Mouse (Mus musculus): ENCODE measurements at regions not wholly inside any gene's neighbourhood (a gene's known extent, or its start where the extent isn't known, plus 50 kb on each side); places are given as distances from the start of the nearest gene placed in this dataset.
"Not testable (repeated sequence)": the region's sequence is repeated elsewhere in the genome, so short reads cannot be mapped to it uniquely, and the experiment has no call there.

DNA sequence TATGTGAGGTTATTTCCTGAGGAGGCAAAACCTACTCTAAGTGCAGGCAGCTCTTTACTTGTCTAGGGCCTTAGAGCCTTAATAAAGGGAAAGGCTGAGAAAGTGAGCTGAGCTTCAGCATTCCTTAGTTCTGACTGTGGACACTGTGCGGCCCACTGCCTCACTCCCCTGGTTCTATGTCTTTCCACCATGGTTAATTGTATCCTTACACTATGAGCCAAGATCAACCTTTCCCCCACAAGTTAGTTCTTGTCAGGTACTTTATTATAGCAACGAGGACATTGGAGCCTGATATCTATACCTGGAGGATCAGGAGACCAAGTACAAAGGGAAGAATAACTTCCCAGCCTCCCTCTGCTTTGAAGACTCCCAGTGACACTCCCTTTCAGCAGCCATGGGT lies 101.7 kb upstream of the Tbl1xr1 start:
- DNase-seq, result no peak

DNA sequence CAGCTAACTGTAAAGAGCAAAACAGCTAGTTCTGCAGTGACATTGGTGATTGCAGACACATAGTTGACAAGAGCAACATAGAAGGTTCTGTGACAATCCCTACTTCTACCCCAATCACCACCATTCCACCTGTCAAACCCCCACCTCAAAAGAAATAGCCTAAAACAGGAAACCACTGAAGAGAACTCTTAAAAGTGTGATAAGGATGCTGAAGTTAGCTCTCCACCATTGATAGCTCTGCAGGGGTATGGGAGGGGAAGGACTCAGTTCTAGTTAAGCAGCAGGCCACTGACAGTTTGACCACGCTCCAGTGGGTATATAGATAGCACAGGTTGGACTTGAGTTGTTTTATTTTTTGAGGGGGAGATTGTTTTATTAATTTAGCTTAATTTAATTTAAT lies 98.7 kb upstream of the Tbl1xr1 start:
- DNase-seq, result no peak

DNA sequence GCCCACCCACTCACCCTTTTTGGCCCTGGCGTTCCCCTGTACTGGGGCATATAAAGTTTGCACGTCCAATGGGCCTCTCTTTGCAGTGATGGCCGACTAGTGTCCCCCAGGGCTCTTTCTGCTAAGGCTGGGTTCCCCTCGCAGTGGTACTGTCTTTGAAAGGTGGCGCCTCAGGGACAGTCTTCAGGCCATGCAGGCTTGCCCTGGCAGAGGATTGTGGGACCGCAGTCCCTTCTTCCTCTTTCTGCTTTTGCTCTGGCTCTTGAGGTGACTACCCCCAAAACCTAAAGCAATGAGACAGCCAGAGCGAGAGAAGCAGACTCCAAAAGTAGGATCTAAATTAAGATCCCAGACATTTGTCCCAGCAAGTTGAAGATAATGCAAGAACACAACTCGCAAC lies 93.5 kb upstream of the Tbl1xr1 start:
- no peak for DNase-seq

DNA sequence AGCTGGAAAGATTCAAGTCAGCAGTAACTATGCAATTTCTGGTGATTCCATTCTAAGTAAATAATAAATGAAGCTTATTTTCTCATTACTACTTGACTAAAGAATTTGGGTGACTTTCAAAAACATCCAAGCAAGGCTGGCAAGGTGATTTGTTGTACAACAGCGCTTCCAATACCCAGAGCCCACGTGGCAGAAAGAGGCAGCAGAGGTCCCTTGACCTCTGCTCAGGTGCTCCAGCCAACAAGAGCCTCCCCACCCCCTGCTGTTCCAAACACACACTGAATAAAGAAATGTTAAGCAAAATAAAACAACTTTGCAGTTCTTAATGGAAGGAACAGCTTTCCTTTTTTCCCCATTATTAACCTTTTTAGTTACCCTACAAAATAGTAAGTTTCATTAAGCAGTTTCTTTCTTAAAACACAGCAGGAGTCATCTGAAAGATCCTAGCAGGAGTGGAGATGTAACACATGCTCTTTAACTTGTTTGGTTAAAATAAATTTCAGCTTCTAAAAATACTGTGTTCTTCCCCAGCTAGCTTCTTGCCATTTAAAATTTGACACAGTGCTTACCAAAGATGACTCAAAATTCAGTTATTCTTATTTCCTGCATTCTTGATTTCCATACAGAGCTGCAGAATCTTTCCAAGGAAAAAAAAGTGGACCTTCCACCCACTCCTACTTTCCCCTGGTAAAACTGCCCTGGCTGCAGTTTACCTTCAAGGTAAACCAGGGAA lies 92.3 kb upstream of the Tbl1xr1 start:
- DNase-seq, result no peak

DNA sequence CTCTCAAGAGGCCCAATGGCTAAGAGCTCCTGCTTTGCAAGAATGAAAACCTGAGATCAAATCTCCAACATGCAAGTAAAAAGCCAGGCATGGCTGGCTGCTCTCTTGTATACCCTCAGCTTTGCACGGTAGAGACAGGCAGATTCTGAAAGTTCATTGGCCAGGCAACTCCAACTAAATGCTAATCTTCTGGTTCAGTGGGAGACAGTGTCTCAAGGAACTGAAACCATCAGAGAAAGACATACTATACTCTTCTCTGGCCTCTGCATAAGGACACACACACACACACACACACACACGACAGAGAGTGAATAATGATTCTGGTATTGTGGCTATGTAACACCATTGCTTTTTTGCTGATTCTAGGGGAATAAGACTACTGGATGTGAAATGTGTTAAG lies 91.6 kb upstream of the Tbl1xr1 start:
- no peak for DNase-seq

DNA sequence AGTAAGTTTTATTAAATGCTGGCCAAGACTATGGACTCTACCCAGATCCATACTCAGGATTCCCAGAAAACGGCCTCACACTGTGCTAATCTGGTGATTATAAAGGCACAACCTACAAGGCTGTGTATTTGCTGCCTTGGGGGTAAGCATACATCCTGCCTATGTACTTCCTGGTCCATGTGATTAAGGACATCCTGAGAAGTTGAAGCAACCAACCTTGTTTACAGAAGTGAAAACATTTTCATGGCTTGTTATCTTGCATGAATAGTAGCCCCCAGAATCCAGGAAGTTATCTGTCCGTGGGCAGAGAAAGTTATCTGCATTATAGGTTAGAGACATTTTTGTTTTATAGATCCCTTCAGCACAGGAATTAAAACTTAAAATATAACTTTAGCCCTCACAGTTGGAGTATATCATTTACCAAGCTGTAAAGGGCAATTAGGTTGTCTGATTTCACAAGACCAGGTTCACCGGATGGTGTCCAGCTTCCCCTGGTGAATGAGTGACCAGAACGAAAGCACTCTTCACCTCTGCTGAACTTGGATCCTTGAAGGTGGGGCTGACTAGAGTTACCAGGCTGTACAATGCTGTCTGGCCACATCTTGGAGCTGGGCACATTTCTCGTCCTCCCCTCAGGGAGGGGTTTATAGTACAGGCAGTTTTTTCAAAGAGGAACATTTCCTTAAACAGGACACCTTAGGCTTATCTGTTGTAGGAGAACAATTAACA lies 90.1 kb upstream of the Tbl1xr1 start:
- no peak for DNase-seq

DNA sequence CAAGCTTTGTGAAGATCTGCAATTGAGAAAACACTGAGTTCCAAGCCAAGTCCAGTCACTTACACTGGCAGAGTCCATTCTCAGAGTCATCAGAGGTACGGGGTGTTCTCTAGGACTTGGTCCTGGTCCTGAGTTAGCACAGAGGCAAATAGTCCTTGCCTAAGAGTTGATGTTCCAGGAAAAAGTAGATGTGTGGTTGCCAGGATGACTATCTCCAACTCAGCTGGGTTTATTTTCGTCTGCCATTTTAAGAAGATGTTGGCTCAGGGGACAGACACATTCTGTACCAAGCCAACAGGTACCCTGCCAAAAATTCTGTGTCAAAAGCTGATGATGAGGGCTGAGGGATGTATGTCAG lies 89.6 kb upstream of the Tbl1xr1 start:
- no peak for DNase-seq

DNA sequence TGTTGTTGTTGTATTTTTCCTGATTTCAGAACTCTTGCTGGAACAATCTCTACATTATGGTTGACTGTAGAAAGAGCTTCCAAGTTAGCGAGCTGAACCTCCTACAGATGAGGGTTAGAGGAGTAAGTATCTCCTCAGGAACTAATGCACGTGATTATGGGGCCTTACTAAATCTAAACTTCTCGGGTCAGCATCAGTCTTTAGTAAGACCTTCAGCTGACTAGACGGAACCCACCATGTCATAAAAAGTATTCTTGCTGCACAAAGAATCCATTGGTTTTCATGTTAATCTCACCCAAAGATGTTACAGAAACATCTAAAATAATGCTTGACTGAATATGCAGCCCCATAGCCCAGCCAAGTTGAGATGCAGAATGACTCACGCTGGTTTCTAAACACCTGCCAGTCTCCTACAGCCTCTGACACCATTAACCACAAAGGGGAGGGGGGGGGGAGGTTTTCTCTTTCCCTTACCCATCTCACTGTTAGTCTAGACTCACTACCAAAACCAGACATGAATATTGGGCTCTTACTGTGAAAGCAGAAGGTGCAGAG lies 88.9 kb upstream of the Tbl1xr1 start:
- no peak for DNase-seq

DNA sequence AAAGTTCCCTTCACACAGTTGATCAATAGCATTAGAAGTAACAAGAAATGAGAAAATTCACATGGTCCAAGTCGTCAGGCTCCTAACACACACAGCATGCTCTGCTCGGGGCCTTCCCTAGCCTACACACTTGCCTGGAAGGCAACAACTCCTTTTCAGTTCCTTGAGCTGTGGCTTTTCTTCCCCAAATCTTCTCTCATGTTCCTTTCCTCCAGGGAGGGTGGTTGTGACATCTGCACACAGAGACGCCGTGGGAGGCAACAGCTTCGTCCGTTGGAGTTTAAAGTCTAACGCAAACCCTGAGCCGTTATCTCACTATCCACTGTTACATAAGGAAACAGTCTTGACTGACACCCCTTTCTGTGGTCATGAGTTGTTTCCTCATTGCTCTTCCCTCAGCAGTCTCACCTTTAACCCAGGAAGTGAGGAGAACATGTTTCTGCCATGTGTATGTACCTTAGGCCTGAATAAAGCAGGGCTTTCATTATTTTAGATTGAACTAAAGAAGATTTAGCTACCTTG lies 88.4 kb upstream of the Tbl1xr1 start:
- DNase-seq, result no peak

DNA sequence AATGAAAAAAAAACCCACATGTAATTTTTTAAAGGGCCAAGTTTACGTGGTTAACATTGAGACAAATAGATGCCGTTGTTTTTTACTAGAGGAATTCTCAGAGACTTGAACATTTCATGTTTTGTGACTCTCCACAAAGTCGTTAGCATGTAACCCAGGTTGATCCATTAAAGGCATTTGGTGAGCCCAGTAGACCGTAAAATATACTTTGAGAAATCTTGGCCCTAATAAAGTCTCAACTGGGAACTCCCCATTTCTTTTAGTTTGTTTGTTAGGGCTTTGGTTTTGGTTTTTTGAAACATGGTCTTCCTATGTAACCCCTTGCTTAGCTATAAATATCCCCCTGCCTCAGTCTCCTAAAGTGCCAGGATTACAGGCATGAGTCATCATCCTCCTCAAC lies 85.9 kb upstream of the Tbl1xr1 start:
- DNase-seq, result no peak

DNA sequence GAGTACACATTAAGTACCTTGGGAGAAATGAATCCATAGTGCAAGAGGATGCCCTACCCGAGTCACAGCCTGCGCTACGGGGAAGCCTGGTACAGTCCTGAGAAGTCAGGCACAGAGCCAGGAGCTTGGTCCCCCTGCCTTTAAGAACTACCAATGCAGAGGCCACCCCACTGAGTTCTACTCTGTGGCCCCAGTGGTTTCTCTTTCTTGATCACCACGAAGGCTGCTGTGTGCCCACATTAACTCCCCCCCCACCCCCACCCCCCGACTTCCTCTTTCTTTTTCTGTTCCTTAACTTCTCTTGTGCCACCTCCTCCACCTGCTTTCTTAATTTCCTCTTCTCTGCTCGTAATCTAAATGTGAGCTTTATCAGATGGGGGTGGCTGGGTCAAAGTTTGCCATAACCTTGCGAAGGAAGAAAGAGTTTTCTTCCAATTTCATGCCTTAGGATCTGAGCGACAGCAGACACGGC lies 84.7 kb upstream of the Tbl1xr1 start:
- no peak for DNase-seq

DNA sequence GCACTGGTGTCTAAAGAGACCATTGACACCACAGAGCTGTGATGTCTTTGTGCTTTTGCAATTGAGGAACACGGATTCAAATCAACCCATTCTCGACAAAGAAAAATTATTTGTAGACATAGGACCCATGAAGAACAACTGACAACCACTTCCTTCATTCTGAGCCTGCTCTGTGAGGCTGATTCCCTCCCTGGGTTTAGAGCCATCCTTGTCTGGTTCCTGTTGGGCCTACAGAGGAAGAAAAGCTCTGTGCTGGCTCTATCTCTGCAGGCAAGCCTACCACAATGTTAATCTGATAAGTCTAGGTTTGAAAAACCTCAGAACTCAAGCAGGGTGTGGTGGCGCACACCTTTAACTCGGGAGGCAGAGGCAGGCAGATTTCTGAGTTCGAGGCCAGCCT lies 84.2 kb upstream of the Tbl1xr1 start:
- DNase-seq, result no peak

DNA sequence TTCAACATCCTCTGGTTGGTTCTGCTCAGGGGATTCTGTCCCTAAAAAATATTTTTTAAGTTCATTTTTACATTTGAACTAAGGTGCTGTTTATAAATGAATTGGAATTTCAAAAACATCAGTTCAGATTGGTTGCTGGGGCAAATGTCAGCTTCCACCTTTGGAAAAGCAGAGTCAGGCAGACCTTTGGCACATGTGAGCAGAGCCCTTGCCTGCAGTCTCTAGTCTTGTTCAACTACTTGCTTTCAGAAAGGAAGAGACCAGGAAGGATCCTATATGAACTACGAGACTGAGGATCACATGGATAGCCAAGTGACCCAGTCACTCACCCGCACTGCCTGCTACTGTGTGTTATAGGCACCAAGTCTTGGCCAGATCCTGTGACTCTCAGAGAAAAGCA lies 82.5 kb upstream of the Tbl1xr1 start:
- DNase-seq, result no peak

DNA sequence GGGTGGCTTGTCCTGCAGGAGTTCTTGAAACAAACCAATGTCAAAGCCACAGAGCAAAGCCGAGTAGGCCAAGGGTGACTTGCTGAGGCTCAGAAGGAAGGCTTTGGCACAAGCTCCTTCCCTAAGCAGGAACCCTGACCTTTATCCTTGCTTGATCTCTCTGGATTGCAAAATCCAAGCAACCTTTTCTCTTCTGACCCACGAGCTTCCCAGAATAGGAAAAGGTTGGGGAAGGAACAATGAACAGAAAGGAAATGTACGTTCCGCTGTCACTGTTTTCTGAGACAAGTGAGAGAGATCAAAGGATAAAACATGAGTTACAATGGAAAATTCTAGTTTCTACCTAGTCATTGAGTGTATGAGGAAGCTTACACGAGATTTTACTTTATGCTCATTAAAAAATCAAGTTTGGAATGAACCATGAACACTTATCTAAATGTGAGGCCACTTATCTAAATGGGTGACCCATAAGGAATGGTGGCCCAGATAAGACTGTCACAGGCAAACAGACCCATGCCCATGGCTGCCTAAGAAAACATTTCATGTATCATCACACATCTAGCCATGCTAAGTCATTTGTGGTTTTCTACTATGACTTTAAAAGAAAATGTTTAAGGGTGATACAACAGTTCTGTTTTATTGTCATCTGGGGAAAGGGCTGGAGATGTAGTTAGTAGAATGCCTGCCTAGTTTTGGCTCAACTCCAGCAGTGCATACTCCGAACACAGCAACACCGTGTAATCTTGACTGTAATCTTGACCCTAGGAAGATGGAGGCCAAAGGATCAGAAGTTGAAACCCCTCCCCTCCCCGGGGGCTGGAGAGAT lies 80.7 kb upstream of the Tbl1xr1 start:
- no peak for DNase-seq

DNA sequence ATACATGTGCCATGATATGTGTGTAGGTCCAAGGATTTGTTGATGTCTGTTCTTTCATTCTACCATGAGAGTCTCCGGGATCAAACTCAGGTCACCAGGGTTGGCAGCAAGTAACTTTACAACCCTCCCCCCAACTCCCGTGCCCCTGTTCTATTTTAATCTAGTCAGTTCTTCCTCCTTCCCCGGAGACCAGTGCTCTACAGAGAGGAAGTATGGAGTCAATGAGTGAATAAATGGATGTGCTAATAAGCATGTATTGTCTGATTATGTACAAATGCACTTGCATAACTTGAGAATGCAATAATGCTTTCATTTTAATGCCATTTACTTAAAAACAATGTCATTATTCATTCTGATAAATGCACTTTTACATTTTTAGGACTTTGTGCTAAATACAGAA lies 79.1 kb upstream of the Tbl1xr1 start:
- no peak for DNase-seq

DNA sequence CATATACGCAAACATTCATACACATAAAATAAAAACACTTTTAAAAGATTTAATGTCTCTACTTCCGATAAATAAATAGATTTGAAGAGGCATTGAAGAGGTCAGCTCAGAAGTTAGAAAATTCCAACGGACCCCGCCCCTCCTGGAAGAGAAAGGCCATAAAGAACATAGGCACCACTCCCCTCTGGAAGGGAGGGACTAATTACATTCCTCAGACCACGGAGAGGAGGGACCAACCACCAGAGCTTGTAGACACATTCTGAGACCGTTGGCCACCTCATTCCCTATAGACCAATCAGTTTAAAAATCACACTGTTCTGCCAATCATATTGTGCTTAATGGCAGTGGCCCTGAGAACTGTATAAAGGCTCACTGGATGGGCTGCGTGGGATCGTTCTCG lies 71.0 kb upstream of the Tbl1xr1 start:
- no peak for DNase-seq

DNA sequence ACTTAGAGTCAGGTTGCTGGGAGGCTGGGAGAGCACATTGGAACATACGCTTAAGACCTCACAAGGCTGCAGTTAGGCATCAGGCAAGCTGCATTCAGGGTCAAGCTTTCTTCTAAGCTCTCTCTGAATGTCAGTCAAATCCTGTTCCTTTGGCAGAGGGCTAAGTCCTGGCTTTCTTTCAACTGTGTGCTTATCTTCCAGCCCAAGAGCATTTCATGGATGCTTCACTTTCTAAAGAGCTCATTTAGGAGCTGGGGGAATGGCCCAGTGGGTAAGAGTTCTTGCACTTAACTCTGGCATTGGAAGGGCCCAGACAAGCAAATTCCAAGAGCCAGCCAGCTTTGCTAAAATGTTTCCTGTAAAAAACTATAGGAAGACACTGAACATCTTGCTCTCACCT lies 70.3 kb upstream of the Tbl1xr1 start:
- no peak for DNase-seq

DNA sequence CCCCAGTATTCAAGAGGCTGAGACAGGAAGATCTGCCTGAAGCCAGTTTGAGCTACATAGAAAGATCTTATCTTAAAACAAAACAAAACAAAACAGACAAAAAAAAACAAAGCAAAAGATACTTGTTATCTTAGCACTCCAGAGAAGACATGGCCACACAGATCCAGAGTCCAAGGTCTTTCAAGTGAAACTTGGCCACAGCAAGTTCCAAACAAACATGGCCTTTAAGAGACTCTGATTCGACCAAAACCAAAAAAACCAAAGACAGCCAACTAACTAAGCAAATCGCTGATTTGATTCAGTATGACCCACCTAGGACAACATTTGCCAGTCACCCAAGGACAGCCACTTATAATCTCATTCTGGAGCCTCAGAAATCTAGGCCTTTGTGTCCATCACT lies 69.8 kb upstream of the Tbl1xr1 start:
- DNase-seq, result no peak

DNA sequence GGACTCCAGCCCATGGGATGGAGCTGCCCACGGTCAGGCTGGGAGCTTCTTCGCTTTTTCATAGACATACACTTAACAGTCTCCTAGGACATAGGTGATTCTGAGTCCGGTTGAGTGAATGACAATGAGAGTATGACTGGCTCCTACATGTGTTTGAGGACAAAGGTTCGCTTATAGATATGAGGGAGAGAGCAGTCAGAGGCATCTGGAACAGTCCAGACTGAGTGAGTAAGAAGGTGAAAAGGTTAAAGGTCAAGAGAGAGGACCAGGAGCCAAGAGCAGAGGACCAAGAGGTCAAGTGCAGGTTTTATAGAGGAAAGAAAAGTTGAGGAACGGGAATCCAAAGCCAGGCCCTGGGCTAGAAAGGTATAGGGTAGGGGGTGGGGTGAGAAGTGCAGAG lies 68.7 kb upstream of the Tbl1xr1 start:
- DNase-seq, result no peak

DNA sequence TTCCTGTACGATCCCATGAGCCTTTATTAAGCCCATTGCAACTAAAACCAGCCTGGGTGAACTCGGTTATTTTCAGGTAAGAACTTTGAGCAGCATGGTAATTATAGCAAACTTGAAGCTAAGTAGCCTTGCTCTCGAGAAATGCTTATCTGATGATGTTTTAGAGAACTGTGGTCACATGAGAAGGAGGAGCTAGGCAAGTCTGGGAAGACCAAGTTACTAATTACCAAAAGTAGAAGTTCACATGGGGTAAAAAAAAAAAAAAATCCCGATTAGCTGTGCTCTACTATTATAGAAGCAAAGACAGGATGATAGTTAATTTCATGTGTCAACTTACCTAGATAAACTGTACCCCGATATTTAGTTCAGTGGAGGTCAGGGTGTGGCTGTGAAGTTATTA lies 68.0 kb upstream of the Tbl1xr1 start:
- no peak for DNase-seq

DNA sequence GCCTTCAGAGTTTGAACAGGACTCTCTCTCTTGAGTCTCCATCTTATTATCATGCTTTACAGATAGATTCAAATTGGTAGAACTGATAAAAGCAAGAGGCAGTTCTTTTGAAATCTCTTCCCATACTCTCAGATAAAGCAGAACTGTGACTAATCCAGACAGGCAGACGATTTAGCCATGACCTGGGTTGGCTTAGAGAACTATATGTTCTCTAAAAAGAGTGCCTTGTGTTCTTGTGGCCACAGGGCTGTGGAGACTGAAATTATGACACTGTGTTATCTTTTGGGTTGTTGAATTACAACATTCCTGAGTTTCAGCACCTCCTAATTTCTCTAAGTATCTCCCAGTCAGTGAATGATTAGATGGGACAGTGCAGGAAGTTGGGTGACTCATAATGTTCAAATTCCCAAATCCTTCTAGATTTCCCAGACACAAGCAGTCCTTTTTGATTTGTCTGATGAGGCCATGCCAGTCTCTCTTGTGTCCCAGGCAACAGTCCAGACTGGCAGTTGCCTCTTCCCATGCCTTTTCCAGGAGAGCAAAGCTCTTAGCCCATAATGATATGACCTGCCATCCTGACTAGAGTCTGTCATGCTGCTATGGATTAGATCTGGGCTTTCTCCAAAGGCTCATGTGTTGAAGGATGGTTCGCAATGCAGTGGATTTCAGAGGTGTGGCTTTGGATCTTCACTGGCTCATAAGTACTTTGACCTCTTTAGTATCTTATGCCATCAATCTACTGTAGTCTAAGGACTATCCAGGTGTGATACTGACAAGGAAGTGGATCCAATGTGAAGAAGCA lies 66.4 kb upstream of the Tbl1xr1 start:
- no peak for DNase-seq

DNA sequence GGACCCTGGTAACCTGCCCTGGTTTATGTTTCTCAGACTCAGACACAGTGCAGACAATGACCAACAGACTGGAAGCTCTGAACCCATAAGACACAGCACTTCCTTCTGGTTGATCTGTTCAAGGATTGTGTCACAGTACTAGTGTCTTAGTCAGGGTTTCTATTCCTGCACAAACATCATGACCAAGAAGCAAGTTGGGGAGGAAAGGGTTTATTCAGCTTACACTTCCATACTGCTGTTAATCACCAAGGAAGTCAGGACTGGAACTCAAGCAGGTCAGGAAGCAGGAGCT lies 65.8 kb upstream of the Tbl1xr1 start:
- DNase-seq, result not testable (repeated sequence)
